Mouse (Mus musculus) myocyte (in vitro differentiated cells): ENCODE results near the gene Hhat.

Experiments
- CEBPB ChIP-seq: IDR thresholded peaks from 2 replicates; pipeline ENCODE4 v1.6.1; 2011; ENCODE audit warnings: mild to moderate bottlenecking, moderate library complexity; ENCODE audit not compliant: poor library complexity, insufficient read depth, severe bottlenecking
- E2F4 ChIP-seq: IDR thresholded peaks from one replicate; pipeline ENCODE4 v1.6.1; 2011; ENCODE audit warnings: mild to moderate bottlenecking, control low read depth, moderate library complexity; ENCODE audit not compliant: insufficient read depth
- MAX ChIP-seq: IDR thresholded peaks from one replicate; pipeline ENCODE4 v1.6.1; 2011; ENCODE audit warnings: low read depth, mild to moderate bottlenecking, control low read depth
- MYOD1 ChIP-seq, 3 experiments: IDR thresholded peaks; one replicate each; pipeline ENCODE4 v1.6.1; 2011; ENCODE audit warnings: control low read depth in 2 of 3, low read depth in 2 of 3, mild to moderate bottlenecking in 2 of 3, moderate library complexity in 1 of 3; ENCODE audit not compliant: insufficient read length in 2 of 3, control insufficient read depth in 1 of 3
- MYOG ChIP-seq, 3 experiments: IDR thresholded peaks; one replicate each; pipeline ENCODE4 v1.6.1; 2011; ENCODE audit warnings: control low read depth in 2 of 3, low read depth in 2 of 3, mild to moderate bottlenecking in 2 of 3; ENCODE audit not compliant: insufficient read length in 2 of 3, control insufficient read depth in 1 of 3, insufficient read depth in 1 of 3
- POLR2A ChIP-seq: IDR thresholded peaks from one replicate; pipeline ENCODE4 v1.6.1; 2011; ENCODE audit warnings: low read depth, mild to moderate bottlenecking, control low read depth, moderate library complexity; ENCODE audit not compliant: insufficient read length
- POLR2AphosphoS2 ChIP-seq: IDR thresholded peaks from one replicate; pipeline ENCODE4 v1.6.1; 2011; ENCODE audit warnings: low read depth, control low read depth; ENCODE audit not compliant: insufficient read length
- SRF ChIP-seq: IDR thresholded peaks from one replicate; pipeline ENCODE4 v1.6.1; 2011; ENCODE audit warnings: low read depth; ENCODE audit not compliant: control insufficient read depth, insufficient read length
- TCF12 ChIP-seq: IDR thresholded peaks from one replicate; pipeline ENCODE4 v1.6.1; 2011; ENCODE audit warnings: mild to moderate bottlenecking, control low read depth; ENCODE audit not compliant: poor library complexity, insufficient read depth, severe bottlenecking
- TCF3 ChIP-seq: IDR thresholded peaks from one replicate; pipeline ENCODE4 v1.6.1; 2011; ENCODE audit warnings: low read depth, control low read depth; ENCODE audit not compliant: insufficient read length
- USF1 ChIP-seq: IDR thresholded peaks from one replicate; pipeline ENCODE4 v1.6.1; 2011; ENCODE audit warnings: low read depth, mild to moderate bottlenecking, control low read depth, moderate library complexity

DNA sequence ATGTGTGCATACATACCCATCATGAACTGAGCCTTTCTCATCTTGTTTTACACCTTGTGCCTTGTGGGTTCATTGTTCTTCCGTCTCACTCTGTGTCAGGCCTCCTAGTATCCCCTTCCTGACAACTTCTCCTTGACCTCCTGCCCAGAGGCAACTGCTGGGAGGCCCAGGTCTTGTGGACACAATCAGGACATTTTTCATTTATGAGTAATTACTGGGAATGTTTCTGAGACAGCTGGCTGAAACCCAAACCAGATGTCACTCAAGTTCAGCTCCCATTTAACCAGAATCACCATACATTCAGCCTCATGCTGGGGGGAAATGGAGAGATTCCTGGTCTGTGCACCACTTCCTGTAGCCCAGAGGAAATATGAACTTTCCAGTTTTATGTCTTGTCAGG, 316.5 kb downstream of the Hhat start:
- TF ChIP-seq POLR2A (no peak), USF1 (no peak), E2F4 (no peak), POLR2AphosphoS2 (no peak), TCF3 (no peak), TCF12 (no peak), SRF (no peak), MYOG (IDR thresholded peaks at IDR 0.05; ENCODE audit: control insufficient read depth in 1 of 3, insufficient read depth in 1 of 3, insufficient read length in 2 of 3, low read depth in 2 of 3) (no peak), MYOD1 (IDR thresholded peaks at IDR 0.05; ENCODE audit: control insufficient read depth in 1 of 3, insufficient read length in 2 of 3, low read depth in 2 of 3) (no peak), MAX (no peak), CEBPB (no peak)
